Mouse (Mus musculus) ovary, postnatal 36 days (tissue): ENCODE data around the gene Parp11.

Experiments used
- DNase-seq: peaks from one replicate; pipeline ENCODE4 v3.0.0; 2022; ENCODE audit warnings: low spot score, mixed read lengths

Parp11 gene

GRCm38 (mm10) chr6:127446436-127446890, at the start of gene Parp11:
Parp11 (plus strand) TSS chr6:127446840.
- DNase-seq: peak; percentile 62

- DNase-seq: no peak
Measured at GRCm38 (mm10) chr6:127398073-127398472, 48.6 kb upstream of the Parp11 start.

- no peak for DNase-seq
Measured at GRCm38 (mm10) chr6:127401419-127401818, 45.2 kb upstream of the Parp11 start.

- DNase-seq: peak; percentile 16
Measured at GRCm38 (mm10) chr6:127404070-127404810, 42.4 kb upstream of the Parp11 start.

GRCm38 (mm10) chr6:127405682-127406081, 41.0 kb upstream of the Parp11 start:
- DNase-seq: no peak

- DNase-seq: no peak
Measured at GRCm38 (mm10) chr6:127407742-127408141, 38.9 kb upstream of the Parp11 start.

- DNase-seq: no peak
Measured at GRCm38 (mm10) chr6:127417525-127418184, 29.0 kb upstream of the Parp11 start.

GRCm38 (mm10) chr6:127418322-127418721, 28.3 kb upstream of the Parp11 start:
- DNase-seq: no peak

- DNase-seq: no peak
Measured at GRCm38 (mm10) chr6:127420115-127420514, 26.5 kb upstream of the Parp11 start.

- DNase-seq: no peak
Measured at GRCm38 (mm10) chr6:127425095-127425494, 21.5 kb upstream of the Parp11 start.

- no peak for DNase-seq
Measured at GRCm38 (mm10) chr6:127430716-127431115, 15.9 kb upstream of the Parp11 start.

GRCm38 (mm10) chr6:127431196-127431766, 15.4 kb upstream of the Parp11 start:
- DNase-seq: no peak

GRCm38 (mm10) chr6:127433886-127434647, 12.6 kb upstream of the Parp11 start:
- DNase-seq: no peak

GRCm38 (mm10) chr6:127434648-127434984, 12.0 kb upstream of the Parp11 start:
- DNase-seq: no peak

- no peak for DNase-seq
Measured at GRCm38 (mm10) chr6:127439063-127439462, 7.6 kb upstream of the Parp11 start.

GRCm38 (mm10) chr6:127439540-127440195, 7.0 kb upstream of the Parp11 start:
- DNase-seq: no peak

GRCm38 (mm10) chr6:127440416-127441104, 6.1 kb upstream of the Parp11 start:
- no peak for DNase-seq

GRCm38 (mm10) chr6:127442584-127442983, 4.1 kb upstream of the Parp11 start:
- DNase-seq: no peak

GRCm38 (mm10) chr6:127443910-127444309, 2.7 kb upstream of the Parp11 start:
- DNase-seq: no peak

- peak; percentile 32 for DNase-seq
Measured at GRCm38 (mm10) chr6:127444466-127444865, 2.2 kb upstream of the Parp11 start.
